Mouse (Mus musculus) C2C12 (cell line): ENCODE data around the gene Adig. TPM values are rescaled to one million over a fixed set of nuclear protein-coding genes. Genes with fewer than 3 reads are reported as not detected.

ENCODE experiments used
- H3K27me3 ChIP-seq: one replicate; pipeline ENCODE4 v1.6.1; 2011; ENCODE audit not compliant: control insufficient read depth, insufficient read depth, insufficient read length
- H3K36me3 ChIP-seq: one replicate; pipeline ENCODE4 v1.6.1; 2011; ENCODE audit not compliant: control insufficient read depth, insufficient read depth
- H3K4me3 ChIP-seq: one replicate; pipeline ENCODE4 v1.5.1; 2011; ENCODE audit warnings: mild to moderate bottlenecking, control low read depth; ENCODE audit not compliant: poor library complexity, insufficient read depth, severe bottlenecking
- H3K79me2 ChIP-seq: one replicate; pipeline ENCODE4 v1.6.1; 2011; ENCODE audit not compliant: control insufficient read depth, insufficient read depth
- H3K79me3 ChIP-seq: one replicate; pipeline ENCODE4 v1.6.1; 2011; ENCODE audit warnings: low read depth, control low read depth
- H3ac ChIP-seq: one replicate; pipeline ENCODE3; 2011; ENCODE audit warnings: low read depth; ENCODE audit not compliant: control insufficient read depth, insufficient read length
- CEBPB ChIP-seq: IDR thresholded peaks from one replicate; pipeline ENCODE4 v1.6.1; 2011; ENCODE audit warnings: low read depth, mild to moderate bottlenecking, control low read depth, moderate library complexity
- CTCF ChIP-seq: IDR thresholded peaks from one replicate; pipeline ENCODE4 v1.5.1; 2011; ENCODE audit not compliant: control insufficient read depth, insufficient read depth, insufficient read length
- FOSL1 ChIP-seq: IDR thresholded peaks from one replicate; pipeline ENCODE4 v1.8.0; 2011; ENCODE audit warnings: mild to moderate bottlenecking, low read length; ENCODE audit not compliant: poor library complexity, insufficient read depth, severe bottlenecking
- MAX ChIP-seq: IDR thresholded peaks from one replicate; pipeline ENCODE4 v1.6.1; 2011; ENCODE audit warnings: mild to moderate bottlenecking, control low read depth
- MYOD1 ChIP-seq: IDR thresholded peaks from one replicate; pipeline ENCODE4 v1.6.1; 2011; ENCODE audit warnings: low read depth; ENCODE audit not compliant: control insufficient read depth, insufficient read length
- MYOG ChIP-seq: IDR thresholded peaks from one replicate; pipeline ENCODE4 v1.6.1; 2011; ENCODE audit not compliant: control insufficient read depth, insufficient read length; ENCODE audit errors: extremely low read depth
- USF1 ChIP-seq: IDR thresholded peaks from one replicate; pipeline ENCODE4 v1.6.1; 2011; ENCODE audit warnings: low read depth, mild to moderate bottlenecking, control low read depth, moderate library complexity
- polyA plus RNA-seq: library from polyadenylated mRNA; unstranded; fragments of >200 nt; fragmentation: generic; extraction: Trizol; gene quantifications from one replicate; pipeline ENCODE4 v1.2.1, GENCODE M21; 2012; ENCODE audit warnings: missing spikeins

The Adig gene
- polyA plus RNA-seq, 1 experiment, result 0.06 TPM

DNA sequence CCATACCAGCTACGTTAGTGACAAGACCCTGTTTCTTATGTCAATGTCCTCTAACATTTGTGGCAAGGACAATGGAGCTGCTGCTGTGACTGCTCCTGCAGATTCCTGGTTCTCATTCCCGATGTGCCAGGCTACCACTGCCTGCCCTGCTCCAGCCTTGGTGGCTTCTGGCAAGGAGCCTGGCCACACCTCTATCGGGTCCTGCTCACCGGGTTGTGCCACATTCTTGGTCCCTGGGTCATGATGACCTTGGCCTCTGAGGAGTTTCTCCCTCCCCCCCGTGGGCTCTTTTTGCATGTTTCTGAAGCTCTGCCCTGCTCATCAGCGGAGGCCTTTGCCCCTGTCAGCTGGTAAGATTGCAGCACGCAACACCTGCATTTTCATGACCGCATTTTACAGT, 20.6 kb downstream of the Adig start:
- TF ChIP-seq USF1 (no peak), MYOD1 (no peak), CEBPB (no peak), FOSL1 (no peak), CTCF (no peak), MAX (no peak), MYOG (no peak)
- H3K79me3 ChIP-seq, result no peaks in the 10 kb centered on the region
- no peaks in the 10 kb centered on the region for H3K79me2 ChIP-seq
- H3K4me3 ChIP-seq, result no peak overlapping the region
- H3K27me3 ChIP-seq, result peaks cover 1% of the 10 kb centered on the region
- H3K36me3 ChIP-seq, result no peaks in the 10 kb centered on the region
- no peak overlapping the region for H3ac ChIP-seq

DNA sequence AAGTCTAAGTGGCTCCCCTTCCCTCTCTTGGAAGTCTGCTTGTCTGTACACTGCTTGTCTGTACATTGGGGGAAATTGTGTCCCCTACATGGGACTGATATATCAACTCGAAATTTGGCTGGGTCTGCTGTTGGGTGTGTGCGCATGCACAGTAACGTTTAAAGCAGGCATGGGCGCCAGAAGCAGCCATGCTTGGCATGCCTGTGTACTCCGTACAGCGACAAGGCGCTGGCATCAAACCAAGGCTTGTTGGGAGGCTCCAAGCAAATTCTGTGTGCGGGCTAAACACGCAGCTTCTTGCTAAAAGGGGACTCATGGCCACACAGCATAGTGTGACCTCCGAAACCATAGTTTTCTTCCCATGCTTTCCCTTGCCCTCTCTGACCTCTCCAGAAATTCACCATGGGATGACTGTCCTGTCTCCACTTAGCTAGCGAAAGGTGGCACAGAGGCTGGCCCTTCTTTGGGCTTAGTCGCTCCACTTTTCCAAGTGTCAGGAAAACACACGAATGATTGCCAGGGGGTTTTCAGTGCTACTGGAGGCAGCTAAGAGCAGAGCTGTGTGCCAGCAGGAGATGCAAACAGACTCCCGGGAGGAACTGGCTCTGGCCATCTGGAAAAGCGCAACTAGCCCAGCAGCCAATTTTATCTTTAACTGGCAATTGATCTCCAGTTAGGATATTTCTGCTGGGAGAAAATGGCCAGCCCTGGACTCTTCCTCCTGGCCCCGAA, 21.9 kb downstream of the Adig start:
- TF ChIP-seq CTCF (no peak), MYOG (no peak), CEBPB (no peak), MAX (no peak), USF1 (no peak), FOSL1 (no peak), MYOD1 (no peak)

DNA sequence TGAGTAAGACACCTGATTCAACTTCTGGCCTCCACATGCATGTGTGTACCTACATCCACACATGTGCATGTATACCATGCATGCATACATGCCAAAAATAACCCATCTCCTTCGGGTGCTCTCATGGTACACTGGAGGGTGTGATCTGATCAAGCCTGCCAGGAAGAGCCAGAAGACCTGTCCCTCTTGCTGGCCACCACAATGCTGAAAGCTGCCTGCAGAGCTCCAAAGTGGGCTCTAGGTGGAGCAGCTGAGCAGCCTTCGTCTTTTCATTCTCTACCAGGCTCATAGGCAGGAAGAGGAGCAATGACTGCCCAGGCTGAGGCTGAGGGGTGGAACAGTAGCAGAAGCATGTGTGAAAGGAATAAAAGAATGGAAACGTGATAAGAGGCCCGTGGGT, 31.7 kb downstream of the Adig start:
- peaks cover 14% of the 10 kb centered on the region for H3K27me3 ChIP-seq
- no peak for TF ChIP-seq CEBPB
- TF ChIP-seq CTCF, result peak; percentile 13
- H3K36me3 ChIP-seq, result no peaks in the 10 kb centered on the region

More for the DNA sequence above, 21.9 kb downstream of the Adig start:
- H3K36me3 ChIP-seq, result no peaks in the 10 kb centered on the region
- no peak overlapping the region for H3K4me3 ChIP-seq
- H3K27me3 ChIP-seq, result peaks cover 5% of the 10 kb centered on the region
- H3ac ChIP-seq, result no peak overlapping the region
- H3K79me3 ChIP-seq, result no peaks in the 10 kb centered on the region
- no peaks in the 10 kb centered on the region for H3K79me2 ChIP-seq

DNA sequence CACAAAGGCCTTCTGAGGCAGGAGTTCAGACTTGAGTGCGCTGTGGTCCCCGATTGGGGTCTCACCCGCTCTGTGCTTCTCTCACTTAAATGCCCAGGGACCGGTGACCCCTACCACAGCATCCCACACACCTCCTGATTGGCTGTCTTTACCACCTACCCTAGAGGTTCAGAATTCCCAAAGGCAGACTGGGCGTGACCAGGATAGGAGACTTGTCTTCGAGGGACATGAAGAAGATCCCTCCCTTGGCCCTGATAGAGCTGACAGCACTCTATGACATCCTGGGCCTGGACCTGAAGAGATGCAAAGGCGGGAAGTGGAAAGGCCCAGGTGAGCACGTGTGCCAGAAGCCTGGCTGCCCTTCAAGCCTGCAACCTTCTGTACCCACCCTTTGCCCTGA, 32.1 kb downstream of the Adig start:
- H3K79me3 ChIP-seq, result no peaks in the 10 kb centered on the region
- no peaks in the 10 kb centered on the region for H3K36me3 ChIP-seq
- no peak overlapping the region for H3K4me3 ChIP-seq
- H3K27me3 ChIP-seq, result peaks cover 19% of the 10 kb centered on the region
- H3ac ChIP-seq, result no peak overlapping the region
- H3K79me2 ChIP-seq, result no peaks in the 10 kb centered on the region
- TF ChIP-seq CTCF, result no peak
- TF ChIP-seq MYOG, result no peak
- TF ChIP-seq USF1, result no peak
- TF ChIP-seq FOSL1, result no peak
- TF ChIP-seq CEBPB, result no peak
- no peak for TF ChIP-seq MAX
- TF ChIP-seq MYOD1, result no peak

More for the DNA sequence above, 31.7 kb downstream of the Adig start:
- no peaks in the 10 kb centered on the region for H3K79me3 ChIP-seq
- H3K4me3 ChIP-seq, result no peak overlapping the region
- H3ac ChIP-seq, result no peak overlapping the region
- no peaks in the 10 kb centered on the region for H3K79me2 ChIP-seq

DNA sequence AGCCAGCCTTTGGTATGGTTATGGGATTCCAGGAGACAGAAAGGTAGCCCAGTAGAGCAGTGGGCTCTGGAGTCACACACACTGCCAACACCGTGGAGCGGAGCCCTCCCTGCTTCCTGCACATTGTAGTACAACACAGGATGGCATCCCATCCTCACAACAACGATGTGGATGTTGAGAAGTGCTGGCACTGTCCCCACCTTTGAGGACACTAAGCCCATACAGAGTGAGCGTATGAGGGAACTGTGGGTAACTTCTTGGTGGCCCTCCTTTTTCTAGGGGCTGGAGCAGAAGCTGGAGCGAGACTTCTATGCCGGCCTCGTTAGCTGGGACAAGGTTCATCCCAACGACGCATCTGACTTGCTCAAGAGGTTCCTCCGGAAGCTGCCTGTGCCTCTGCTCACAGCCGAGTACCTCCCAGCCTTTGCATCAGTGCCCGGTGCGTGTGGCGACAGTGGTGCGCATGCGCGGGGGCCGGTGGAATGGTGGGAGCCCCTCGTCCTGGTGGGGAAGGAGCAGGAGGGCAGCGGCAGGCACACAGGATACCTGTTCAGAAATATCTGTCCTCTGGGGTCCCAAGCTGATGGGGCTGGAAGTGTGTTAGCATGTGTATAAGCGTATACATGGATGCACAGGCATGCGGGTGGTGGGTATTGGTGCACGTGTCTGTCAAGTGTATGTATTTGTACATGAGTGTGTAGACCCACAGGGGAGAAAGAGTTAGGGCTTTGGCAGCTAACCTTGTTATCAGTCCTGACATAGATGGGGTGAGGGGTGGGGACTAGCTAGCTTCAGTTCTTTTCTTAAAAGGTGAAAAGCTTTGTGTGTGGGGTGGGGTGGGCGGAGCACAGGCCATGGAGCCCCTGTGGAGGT, 37.3 kb downstream of the Adig start:
- Histone ChIP-seq H3K79me2 (no peaks in the 10 kb centered on the region), H3K36me3 (no peaks in the 10 kb centered on the region), H3K4me3 (no peak overlapping the region), H3K27me3 (peaks cover 42% of the 10 kb centered on the region), H3ac (no peak overlapping the region), H3K79me3 (no peaks in the 10 kb centered on the region)
- TF ChIP-seq FOSL1, result no peak
- TF ChIP-seq MAX, result no peak
- no peak for TF ChIP-seq MYOG
- TF ChIP-seq USF1, result no peak
- no peak for TF ChIP-seq MYOD1
- no peak for TF ChIP-seq CEBPB
- TF ChIP-seq CTCF, result no peak
